Mouse (Mus musculus) heart, adult 11 months (tissue): ENCODE measurements around the gene Col2a1.

Experiments used
- DNase-seq: peaks from one replicate; pipeline ENCODE4 v3.0.0; 2022

The Col2a1 gene

DNA sequence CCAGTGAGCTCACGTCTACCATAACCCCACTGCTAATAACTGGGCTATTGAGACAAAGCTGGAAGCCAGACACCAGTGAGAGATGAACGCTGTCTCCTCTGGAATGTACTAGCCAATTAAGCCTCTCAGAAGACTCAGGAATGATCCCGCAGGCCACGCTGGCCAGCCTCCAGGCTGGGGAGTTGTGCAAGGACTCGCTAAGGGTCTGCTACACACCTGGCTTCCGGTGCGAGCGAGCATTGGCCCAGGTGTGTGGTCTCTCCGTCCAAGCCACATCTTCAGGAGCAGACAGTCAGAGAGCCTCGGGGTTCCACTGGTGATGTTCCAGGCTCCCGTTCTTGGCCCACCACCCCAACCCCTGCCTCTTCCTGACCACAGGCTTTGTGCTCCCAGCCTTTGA lies 48.1 kb downstream of the Col2a1 start:
- peak; percentile 76 for DNase-seq

DNA sequence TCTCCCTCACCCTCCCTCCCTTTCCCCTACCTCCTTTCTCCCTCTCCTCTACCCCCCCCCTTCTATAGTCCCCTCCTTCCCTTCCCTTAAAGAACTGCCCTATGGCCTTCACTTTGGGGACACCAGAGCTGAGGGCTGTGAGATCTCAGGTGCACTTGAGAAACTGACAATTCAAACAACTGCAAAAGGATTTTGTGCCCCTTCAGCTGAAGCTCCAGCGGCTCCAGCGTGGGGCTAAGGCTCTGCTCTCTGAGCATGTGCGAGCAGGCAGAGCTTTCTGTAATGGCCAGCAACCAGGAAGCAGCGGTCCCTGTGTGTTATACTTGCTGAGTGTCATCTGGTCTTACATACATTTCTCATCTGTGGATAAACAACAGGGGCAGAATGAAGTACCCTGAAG lies 48.8 kb downstream of the Col2a1 start:
- DNase-seq = peak; percentile 24

- peak; percentile 78 for DNase-seq
Measured at GRCm38 (mm10) chr15:97955286-97955685, 49.2 kb downstream of the Col2a1 start.

- peak; percentile 68 for DNase-seq
Measured at GRCm38 (mm10) chr15:97954671-97955070, 49.8 kb downstream of the Col2a1 start.

- DNase-seq = peak; percentile 74
Measured at GRCm38 (mm10) chr15:97952889-97953189, 51.7 kb downstream of the Col2a1 start.

DNA sequence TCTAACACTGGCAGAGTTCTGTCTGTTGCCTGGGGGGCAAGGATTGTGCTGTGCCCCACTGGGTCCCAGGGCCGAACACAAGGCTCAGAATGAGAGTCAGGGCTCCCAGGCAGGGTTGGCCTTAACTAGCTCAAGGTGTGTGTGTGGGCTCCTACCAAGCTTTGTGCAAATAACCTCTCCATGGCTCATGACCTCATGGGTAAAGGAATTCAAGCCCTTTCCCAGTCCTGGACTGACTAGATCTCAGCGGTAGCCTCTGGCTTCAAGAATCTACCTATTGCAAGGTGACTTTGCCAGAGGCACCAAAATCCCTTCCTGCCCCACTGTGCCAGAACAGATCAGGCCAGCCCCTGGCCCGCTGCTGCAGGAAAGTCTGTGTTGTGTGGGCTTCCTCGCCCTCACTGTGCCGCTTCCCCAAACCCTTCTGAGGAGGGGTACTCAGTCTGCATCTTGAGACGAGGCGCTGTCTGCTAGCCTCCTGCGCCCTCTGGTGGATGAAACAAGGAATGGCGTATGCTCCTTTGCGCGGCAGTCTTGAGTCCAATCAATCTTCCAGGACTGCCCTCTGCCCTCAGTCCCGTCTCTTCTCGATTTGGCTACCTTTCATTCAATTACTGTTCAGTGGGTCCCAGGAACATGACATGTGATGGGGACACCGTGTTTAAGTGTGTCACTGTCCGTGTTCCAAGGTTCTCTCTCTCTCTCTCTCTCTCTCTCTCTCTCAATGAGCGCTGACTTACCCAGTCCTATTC lies 52.2 kb downstream of the Col2a1 start:
- DNase-seq = peak; percentile 91

DNA sequence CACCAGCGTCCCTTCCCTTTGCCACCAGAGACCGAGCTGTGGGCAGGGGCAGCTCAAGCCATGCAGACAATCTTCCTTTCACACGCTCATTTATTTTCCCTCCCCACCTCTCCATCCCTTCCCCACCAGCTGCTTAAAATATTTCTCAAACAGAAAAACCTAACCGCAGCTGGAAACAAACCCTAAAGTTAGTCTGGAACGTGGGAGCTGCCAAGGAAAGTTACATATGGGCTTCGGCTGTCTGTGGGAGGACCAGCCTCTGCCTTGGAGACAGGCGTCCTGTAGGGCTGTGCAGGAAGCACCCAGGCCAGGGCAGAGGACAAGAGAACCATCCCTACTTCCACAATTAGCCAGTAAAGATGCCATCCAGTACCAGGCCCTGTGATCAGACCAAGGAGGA lies 54.3 kb downstream of the Col2a1 start:
- DNase-seq = peak; percentile 45

GRCm38 (mm10) chr15:97949706-97950105 lies 54.8 kb downstream of the Col2a1 start:
- peak; percentile 68 for DNase-seq

DNA sequence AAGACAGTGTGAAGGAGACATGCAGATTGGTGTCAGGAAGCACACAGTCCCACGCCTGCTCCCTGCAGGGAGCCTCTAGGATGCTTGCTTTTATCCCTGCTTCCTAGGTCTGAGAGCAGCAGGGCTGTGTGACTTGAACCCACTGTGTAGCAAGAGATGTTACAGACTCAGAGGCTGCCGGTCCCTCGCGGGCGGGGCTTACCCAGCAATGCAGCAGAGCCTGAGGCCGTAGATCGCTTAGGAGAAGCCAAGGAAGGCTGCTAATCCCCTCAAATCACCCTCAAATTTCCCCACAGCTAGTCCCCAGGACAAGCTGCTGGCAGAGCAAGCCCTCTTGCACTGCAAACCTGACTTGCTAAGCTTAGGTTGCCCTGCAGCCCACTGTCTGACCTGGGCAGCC lies 55.8 kb downstream of the Col2a1 start:
- no peak for DNase-seq

DNA sequence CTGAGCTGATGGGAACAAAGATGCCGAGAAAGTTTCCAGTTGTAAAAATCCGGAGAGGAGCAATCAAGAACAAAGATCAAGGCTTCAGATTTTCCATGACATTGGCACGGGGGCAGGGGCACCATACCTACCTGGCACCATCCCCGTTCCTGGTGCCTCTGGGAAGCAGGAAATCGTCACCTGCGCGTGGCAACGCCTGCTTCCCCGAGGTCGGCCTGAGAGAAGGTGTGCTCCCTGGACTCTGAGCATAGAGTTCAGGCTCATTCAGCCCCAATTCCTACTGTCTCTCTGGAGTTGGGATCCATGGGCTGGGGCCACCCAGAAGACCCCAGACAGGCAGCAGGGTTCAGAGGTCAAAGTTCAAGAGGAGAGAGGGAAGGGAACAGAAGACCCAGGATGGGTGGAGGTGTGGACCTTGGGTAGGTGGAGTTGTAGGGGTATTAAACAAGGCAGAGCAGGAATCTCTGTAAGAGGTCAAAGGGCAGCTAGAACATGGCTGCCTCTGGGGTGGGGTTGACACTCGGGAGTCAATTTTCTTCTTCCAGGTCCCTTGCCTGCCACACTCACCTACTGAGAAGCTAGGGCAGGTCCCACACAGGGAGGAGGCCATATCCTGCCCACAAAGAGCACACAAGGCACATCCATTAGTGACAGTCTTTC lies 58.7 kb downstream of the Col2a1 start:
- DNase-seq = peak; percentile 69

- DNase-seq = peak; percentile 76
Measured at GRCm38 (mm10) chr15:97944919-97945574, 59.4 kb downstream of the Col2a1 start.

DNA sequence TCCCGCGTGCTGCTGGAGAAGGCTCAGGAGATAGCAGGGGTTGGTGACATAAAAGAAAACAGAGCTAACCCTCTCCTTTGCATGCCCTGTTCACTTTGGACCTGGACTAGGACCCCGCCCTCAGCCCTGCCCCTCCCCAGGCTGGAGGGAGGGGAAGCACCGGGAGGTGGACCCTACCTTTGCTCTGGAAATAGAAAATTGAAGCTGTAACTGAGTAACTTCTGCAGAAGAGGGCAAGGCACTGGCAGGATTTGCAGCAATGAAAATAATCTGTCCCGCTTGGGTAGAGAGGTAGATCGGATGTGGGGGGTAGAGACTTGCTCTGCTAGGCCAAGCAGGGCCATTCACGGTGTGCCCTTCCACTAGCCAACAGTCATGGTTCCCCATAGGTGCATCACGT lies 61.1 kb downstream of the Col2a1 start:
- peak; percentile 62 for DNase-seq

DNA sequence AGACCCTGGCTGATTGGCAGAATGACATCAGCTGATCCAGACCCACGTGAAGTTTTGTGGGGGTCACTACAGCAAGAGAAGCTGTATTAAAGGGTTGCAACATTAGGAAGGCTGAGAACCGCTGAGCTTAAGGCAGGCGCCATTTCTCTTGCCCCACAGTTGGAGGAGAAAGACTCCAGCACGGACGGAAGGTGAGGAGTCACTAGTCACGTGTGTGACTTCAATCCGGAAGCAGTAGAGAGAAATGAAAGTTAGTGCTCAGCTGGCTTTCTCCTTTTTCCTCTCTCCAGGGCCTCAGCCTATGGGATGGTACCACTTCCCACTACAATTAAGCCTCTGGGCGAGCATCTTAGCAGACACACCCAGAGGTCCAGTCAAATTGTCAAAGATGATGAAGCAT lies 62.0 kb downstream of the Col2a1 start:
- peak; percentile 68 for DNase-seq

DNA sequence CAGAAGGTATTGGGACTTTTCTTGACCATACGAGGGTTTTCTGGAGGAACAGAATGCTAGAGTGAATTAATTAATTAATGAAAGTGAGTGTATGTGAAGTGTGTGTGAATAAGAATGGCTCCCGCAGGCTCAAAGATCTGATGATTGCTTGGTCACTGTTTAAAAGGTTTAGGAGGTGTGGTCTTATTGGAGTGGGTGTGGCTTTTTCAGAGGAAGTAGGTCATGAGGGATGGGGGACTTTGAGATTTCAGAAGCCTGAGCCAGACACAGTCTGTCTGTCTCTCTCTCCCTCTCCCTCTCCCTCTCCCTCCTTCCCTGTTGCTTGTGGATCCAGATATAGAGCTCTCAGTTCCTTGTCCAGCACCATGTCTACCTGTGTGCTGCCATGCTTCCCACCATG lies 63.2 kb downstream of the Col2a1 start:
- DNase-seq = peak; percentile 62

GRCm38 (mm10) chr15:97940088-97940487 lies 64.4 kb downstream of the Col2a1 start:
- peak; percentile 27 for DNase-seq

- DNase-seq = peak; percentile 77
Measured at GRCm38 (mm10) chr15:97938580-97938979, 65.9 kb downstream of the Col2a1 start.

GRCm38 (mm10) chr15:97932441-97932840 lies 72.1 kb downstream of the Col2a1 start:
- no peak for DNase-seq

GRCm38 (mm10) chr15:97929259-97929824 lies 75.2 kb downstream of the Col2a1 start:
- DNase-seq = no peak

- DNase-seq = no peak
Measured at GRCm38 (mm10) chr15:97927821-97928220, 76.7 kb downstream of the Col2a1 start.

DNA sequence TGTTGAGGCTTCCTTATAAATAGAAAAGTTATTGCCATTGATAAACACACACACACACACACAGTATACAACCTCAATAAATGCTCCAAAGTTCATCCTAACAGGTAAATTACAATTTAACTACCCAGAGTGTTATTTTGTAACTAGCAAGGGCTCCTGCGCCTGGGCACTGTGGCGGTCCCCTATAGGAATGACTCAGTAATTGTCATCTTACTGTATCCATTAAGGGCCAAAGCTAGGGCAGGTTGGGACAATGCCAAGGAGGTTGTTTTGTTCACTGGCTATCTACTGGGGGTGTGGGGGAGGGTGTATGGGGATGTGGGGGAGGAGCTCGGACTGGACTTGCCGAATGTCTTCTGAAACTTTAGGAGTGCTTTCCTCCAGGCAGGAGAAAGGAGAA lies 77.5 kb downstream of the Col2a1 start:
- DNase-seq = no peak
